Mouse (Mus musculus) adrenal gland, adult 8-10 months (tissue): ENCODE results near the gene D330020A13Rik. TPM values are rescaled to one million over a fixed set of nuclear protein-coding genes. Genes with fewer than 3 reads are reported as not detected.
A peak's percentile ranks its signal among the peaks of the same experiment; 100 is the strongest.
"Not testable (repeated sequence)": the region's sequence is repeated elsewhere in the genome, so short reads cannot be mapped to it uniquely, and the experiment has no call there.

Experiments
- DNase-seq: peaks from one replicate; pipeline ENCODE4 v3.0.0; 2022
- total RNA-seq, 4 experiments: library from RNA; stranded (reverse); gene quantifications; 2 replicates each; pipeline ENCODE4 v1.2.4; 2022

D330020A13Rik gene
- under 1 TPM; 0.27 to 0.70 (median 0.40) TPM for total RNA-seq

DNA sequence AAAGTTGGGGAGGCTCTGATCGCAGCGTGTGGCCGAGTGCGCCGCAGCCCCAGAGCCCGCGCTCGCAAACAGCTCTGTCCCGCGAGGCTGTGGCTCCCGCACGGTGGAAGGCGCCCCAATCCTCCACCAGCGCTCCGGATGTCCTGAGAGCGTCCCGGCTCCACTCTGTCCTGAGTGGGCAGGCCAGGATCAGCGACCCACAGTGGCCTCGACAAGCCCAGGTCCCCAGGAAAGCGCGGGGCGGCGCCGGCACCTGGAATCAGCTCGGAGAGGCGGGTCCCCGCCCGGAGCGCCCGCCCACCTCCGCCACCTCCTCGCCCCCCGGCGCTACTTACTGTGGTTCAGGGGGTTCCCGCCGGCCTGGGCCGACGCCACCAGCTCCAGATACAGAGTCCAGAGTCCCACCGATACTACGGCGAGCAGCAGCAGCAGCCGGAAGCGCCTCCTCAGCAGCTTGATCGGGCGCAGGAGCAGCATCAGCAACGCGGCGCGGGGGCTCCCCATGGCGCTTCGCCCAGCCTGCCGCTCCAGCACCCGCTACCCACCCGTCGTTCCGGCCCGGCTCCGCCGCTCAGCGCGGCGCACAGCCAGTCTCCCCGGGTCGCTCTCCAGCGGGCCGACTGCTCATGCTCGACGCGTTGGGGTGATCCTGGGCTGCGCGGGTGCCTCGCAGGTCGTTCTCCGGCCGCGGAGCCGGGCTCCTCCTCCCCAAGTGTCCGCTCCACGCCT is at the start of gene D330020A13Rik, which contains the start of gene B4galnt3:
Gene D330020A13Rik, plus strand, starts transcription at position 309 of the 729 bp plus-strand sequence.
Gene B4galnt3, minus strand, starts transcription at position 504 of the 729 bp plus-strand sequence.
- DNase-seq, result peak; percentile 17

DNA sequence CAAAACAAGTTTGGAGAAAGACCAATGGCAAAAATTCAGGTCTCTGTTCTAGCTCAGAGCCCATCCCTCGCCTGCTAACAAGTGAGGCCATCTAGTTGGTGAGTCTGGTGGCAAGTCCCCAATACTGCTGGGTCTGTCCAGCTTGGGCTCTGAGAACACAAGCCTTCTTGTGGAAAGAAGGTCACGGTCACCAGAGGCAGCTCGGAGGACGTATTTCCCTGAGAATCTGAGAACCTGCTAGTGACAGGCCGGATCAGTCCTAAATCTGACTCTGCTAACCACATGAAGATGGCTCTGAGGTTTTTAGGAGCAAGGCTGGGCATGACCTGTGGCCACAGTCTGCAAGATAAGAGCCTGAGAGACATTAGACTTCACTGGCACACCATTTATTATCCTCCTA is 47.5 kb upstream of the D330020A13Rik start:
- DNase-seq, result peak; percentile 34

DNA sequence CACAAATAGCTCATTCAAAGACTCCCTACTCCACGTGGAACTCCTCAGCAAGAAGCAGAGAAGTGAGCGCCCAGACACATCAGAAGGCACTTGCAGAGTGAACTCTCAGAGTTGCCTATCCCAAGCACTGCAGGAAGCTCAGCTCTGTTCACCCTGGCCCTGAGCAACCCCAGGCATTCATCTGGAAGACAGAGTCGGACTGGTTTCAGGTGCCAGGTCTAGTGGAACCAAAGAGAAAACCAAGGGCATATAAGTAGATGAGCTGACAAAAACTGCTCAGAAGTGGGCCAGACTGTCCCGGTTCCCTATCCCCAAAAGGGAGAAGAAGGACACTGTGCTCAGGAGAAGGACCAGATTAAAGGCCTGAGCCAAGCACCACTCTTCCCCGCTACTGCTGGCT is 44.3 kb upstream of the D330020A13Rik start:
- DNase-seq, result no peak

DNA sequence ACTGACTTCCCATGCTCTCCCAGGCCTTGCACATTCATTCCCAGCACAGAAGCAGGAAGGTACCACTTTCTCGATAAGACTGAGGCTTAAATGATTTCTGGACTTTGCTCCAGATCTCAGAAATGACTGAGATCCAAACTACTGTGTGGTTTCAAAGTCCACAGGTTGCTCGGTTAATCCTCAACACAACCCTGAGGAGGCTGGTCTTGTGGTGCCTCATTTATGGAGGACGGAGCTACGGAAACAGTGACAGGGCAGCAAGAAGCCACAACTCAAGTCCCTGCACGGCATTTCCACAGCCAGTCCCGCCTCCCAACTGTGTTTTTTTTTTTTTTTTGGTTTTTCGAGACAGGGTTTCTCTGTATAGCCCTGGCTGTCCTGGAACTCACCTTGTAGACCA is 43.2 kb upstream of the D330020A13Rik start:
- DNase-seq, result no peak

DNA sequence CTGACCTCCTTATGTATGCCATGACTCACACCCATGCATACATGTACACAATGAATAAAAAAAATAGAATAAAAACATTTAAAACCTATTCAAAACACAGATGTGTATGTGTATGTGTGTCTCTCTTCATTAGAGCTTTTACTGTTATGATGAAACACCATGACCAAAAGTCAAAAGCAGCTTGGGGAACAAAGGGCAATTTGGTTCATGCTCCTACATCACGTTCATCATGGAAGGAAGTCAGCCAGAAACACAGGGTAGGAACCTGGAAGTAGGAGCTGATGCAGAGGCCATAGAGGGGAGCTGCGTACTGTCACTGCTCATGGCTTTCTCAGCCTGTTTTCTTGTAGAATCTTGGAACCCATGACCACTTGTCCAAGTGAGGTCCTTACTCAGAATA is 41.4 kb upstream of the D330020A13Rik start:
- DNase-seq, result no peak

DNA sequence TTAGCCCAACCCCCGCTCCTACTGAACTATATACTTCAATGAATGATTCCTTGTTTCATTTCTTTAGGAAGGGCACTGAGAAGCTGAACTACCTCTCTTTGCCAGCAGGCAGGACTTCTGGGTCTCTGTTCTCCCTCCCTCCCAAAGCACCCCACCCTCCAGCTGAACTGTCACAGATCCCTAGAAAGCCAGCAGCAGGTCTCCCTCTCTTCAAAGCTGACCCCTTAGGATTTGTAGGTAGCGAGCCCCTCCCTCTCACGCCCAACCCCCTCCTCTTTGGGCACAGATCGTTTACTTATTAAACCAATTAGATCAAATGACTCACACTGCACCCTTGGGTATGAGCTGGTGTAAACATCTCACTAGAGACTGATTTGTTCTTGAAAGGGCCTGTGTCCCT is 39.5 kb upstream of the D330020A13Rik start:
- DNase-seq, result no peak

DNA sequence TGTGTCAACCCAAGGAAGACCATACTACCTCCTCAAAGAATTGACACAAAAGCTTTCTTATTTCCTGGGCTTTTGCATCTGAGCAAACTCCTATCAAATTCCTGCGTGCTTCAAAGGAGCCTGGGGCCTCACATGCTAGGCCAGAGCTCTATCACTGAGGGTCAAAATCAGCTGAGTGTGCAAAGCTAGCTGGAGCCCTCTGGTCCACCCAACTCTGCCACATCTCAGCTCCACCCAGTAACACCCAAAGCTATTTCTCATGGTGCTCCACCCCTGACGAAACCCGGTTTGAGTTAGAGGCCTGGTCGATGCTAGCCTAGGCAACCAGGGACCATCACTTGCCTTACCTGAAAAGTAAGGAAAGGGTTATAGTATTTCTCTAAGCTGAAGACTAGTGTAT is 39.0 kb upstream of the D330020A13Rik start:
- DNase-seq, result no peak

DNA sequence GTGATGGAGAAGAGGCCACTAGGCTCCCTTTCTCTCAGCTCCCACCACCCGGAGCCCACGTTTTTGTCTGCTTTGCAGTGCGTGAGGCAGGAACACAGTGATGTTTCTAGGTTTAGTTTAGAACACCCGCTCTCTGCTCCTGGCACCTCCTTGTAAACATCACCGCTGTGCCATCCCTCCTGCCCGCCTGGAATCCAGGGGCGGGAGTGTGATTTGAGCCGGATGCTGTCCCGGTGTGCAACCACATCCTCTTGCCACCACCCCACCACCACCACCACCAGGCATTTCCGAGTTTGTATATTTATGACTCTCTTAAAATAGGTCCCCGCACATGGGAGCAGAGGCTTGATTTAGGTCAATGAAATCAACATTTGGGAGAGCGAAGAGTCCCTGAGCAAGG is 38.5 kb upstream of the D330020A13Rik start:
- no peak for DNase-seq

DNA sequence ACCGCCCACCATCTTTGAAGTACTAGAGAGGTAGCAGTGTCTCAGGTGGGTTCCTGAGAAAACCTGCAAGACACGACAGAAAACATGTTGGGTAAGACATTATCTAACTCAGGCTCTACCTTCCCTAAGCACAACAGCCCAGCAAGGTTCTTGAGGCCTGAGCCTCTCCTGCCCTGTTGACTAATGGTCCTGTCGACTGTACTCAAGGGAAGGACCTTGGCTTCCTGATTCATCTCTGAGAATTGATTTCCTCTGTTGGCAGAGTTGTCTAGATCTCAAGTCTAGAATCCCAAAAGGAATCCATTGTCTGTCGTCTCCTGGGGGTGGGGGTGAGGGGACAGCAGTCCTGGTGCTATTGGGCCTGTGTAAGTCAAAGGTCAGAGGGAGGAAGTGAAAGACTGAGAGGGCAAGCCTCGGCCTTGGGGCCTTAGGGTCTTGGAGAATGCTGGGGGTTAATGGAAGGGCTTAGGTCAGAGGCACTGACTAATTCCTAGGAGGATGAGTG is 37.7 kb upstream of the D330020A13Rik start:
- peak; percentile 61 for DNase-seq

DNA sequence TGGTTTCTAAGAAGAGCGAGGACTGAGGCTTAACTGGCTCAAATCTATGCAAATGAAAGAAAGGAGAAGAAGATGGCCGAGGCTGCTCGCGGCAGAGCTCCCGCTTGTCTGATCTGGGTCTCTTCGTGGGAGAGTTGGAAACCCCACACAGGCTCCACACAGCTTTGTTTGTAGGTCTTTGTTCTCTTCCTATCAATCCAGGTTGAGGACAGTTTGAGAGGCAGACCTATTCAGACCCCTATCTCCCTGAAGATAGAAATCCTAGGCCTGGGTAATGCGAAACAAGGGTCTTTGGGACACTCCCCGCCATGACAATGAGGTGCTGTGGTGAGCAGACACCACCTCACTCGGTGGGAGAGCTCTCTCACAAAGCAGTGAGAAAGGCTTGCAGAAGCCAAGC is 34.7 kb upstream of the D330020A13Rik start:
- no peak for DNase-seq

DNA sequence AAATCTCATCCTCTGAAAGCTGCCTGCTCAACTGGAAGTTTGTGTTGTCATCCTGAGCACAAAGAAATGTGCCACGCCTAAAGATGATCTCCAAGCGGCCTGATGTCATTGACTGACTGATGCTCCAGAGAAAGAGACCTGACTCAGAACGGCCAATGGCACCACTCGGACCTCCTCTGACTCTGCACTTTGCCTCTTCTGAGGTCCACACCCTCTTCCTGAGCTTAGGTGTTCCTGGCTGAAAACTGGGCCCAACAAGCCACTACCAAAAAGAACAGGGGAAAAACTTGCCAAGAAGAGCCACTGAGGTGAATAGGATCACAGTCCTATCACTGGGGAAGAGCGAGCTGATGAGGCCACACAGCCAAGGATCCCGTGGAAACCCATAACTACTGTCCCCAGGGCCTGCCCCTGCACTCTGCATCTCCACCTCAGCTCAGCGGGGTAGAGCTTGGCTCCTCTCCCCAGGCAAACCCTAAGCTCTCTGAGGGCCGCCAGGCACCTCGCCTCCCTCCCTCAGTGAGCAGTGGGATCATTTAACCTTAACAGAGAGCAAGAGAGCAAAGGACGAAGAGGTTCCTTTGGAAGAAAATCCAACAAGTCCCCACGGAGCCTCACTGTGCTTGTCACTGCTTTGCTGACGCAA is 31.2 kb upstream of the D330020A13Rik start:
- no peak for DNase-seq

DNA sequence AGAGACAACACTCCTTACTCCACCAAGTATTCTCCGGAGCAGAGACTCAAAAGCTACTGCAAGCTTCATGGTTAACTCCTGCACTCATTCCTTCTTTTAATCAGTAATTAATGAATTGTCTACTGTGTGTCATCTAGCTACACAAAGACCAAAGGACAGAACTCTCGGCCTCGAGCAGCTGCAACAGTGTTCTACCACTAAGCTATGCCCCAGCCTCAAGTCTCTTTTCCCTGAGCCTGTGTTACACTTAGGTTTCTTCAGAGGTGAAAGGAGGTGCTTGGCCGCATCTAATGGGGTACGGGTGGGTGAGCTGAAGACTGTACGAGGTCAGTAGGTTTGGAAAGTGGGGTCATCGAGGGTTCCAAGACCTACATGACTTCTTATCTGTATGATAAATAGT is 30.6 kb upstream of the D330020A13Rik start:
- DNase-seq, result no peak

DNA sequence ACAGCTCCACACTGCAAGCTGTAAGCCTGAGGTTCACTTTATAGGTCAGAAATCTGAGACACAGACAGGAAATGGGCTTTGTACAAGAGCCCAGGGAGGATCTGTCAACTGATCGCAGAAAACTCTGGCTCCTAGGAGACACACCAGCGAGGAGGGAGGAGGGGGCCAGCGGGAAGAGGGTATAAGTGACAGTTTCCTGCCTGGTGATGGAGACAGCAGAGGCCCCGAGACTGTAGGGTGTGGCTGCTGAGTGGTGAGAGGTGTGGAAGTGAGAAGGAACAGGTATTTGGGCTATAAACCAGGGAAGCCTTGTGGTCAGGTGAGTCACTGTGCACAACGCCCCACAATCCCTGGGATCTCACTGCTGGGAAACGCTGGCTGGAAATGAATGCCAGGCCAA is 30.0 kb upstream of the D330020A13Rik start:
- no peak for DNase-seq

DNA sequence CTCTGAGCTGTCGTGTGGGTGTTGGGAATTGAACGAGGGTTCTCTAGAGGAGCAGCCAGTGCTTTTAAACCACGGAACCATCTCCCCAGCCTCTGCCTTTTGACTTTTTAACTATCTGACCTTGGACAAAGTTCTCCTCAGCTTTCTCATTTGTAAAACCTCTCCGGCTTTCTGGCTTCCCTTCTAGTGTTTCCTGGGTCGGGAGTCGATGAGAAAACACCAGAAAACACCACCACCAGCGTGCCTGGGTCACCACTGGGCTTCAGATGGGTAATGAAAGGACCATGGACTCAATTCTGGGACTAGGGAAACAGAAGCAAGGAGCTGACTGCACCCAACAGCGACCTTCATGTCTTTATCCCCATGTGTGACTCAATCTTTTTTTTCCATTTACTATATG is 20.0 kb upstream of the D330020A13Rik start:
- peak; percentile 20 for DNase-seq

DNA sequence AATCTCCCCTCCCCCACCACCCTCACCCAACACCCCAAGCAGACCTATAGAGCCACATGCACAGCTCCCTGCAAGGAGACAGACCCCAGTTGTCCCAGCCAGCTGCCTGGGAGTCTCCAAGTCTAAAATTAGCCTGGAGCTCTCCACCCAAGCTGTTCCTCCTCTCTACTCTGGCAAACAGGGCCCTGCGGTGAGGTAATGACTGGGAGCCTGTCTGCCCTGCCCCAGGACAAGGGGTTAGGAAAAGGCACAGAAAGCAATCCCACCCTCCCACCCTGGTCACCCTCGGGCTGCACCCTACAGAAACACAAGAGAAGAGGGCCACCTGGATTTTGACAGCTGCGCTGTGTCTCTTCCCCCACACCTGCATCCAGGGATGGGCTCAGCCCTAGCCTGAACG is 19.3 kb upstream of the D330020A13Rik start:
- DNase-seq, result no peak

DNA sequence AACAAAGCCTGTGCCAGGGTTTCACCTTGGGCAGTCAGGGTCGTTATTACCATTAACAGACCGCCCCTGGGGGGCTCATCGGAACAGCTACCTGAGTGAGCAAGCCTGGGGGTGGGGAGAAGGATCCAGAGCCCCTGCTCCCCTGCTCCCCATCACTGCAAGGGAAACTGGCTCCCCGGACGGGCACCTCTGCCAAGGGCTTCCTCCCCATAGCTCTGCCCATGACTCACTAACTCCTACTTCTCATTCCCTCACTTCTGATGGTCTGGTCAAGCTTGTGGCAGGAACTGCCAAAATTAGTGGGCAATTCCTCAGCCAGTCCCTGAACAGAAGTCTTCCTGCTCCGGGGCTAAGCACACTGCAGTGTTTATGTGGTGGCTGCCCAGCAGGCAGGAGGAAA is 18.9 kb upstream of the D330020A13Rik start:
- DNase-seq, result peak; percentile 19

DNA sequence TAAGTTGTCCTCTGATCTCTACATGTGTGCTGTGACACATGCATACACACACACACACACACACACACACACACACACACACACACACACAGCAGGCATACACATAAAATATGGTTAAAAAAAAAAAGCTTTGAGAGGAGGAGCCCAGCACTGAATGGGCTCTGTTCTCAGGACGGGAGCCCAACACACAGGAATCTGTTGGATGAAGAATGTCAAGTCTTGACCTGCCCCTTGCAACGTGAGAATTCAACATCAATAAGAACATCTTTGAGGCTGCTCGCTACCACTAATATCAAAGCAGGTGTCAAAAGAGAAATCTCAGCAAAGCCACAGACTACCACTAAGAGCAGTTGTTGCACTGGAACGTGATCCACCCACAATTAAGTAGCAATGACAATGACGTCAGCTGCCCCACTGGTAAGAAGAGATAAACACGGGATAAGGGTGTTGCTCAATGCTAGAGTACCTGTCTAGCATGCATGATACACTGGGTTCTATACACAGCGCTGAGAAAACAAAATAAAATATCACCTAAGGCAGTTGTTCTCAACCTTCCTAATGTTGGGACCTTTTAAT is 17.2 kb upstream of the D330020A13Rik start:
- no peak for DNase-seq

DNA sequence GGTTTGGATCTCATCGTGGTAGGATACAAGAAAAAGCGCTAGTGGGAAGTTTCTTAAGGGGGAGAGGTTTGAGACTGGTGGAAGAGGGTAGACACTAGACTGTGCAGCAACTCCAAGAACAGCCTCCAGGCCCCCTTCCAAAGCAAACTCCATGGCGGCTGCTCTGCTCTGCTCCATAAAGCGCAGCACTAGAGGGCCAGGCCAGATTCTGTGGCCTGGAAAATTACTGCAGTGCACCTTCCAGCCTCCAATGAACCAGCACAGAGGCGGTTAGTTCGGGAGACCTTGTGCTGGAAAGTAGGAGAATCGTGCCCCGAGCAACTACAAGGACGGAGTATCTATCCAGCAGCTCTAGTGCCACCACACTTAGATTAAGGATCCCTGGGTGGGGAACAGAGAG is 6.9 kb upstream of the D330020A13Rik start:
- peak; percentile 47 for DNase-seq

DNA sequence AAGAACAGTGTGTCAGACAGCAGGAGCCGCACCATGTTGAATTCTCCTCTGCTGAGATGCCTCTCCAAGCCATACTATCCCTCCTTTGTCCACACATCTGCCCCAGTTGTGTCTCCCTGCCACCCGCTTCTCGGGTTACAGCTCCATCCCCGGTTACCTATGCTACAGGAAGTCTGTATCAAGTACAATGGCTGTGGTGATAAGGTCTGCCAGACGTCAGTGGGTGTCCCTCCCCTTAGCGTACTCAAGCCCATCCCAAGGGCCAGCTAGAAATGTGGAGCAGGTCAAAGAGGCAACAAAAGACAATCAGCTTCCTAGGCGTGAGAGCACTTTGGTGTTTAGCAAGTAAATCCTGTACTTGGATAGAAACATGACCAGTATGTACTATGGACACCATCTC is 5.6 kb upstream of the D330020A13Rik start:
- no peak for DNase-seq

DNA sequence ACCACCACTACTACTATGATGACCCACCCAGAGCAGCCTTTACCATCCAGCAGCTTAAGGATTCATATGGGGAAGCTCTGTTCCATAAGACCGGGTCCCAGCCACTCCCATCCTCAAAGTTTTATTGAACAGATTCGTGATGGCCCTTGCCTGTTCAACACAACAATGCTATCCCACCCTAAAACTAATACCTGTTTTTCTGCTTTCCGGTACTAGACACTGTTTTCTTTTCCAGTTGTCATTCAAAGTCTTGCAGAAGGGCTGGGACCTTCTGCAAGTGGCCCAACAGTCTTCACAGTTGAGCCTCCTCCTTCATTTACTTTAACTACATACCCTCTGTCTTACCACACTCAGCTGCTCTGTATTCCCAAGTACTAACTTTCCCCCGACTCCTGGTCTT is 4.7 kb upstream of the D330020A13Rik start:
- no peak for DNase-seq

DNA sequence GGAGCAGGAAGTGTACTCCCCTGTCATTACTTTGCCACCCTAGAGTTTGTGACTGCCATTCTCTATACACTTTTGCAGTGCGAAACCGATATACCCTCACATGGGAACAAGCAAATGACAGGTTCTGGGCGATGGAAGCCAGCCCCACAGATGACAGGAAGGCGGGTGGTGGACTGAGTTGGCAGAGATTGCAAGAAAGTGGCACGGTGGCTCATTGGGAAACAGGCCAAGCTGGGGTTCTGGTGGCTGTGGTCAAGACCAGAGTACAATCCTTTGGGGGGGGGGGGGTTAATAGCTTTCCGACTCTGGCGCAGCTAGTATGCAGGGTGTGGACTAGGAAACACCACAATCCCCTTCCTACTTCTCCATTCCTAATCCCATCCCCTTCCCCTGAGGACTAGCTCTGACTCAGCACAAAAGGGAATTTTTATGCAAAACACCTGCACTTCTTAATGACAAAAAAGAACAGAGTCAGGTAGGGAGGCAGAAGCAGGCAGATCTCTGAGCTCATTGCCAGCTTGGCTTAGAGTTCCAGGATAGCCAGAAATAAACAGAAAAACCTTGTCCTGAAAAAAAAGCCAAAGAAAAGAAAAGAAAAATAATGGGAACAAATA is 2.7 kb upstream of the D330020A13Rik start:
- DNase-seq, result no peak

DNA sequence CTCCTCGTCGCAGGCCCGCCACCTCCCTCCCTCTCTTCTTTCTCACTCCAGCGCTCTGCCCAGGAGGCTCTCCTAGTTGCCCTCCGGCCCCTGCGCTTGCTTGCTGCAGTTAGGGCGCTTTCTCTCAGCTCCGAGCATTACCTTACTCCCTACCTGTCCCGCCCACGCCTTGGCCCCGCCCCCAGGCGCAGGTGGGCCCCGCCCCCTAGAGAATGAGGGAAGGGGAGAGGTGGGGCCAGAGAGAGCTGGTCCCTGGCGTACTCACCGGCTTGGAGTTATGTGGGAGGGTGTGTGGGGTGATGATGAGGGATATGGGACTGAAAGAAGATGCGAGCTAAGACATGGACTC is 595 bp downstream of the D330020A13Rik start:
- peak; percentile 20 for DNase-seq

DNA sequence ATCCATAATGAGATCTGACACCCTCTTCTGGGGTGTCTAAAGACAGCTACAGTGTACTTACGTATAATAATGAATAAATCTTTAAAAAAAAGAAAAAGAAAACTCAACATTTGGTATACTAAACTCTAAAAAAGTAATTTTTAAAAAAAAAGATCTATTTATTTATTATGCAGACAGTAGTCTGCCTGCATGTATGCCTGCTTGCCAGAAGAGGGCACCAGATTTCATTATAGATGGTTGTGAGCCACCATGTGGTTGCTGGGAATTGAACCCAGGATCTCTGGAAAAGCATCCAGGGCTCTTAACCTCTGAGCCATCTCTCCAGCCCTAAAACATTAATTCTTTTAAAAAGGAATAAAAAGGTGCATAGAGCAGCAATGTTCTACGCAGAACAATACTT is 2.4 kb downstream of the D330020A13Rik start:
- not testable (repeated sequence) for DNase-seq
